Mouse (Mus musculus): ENCODE data around the gene Tmc7.

Tmc7 gene

GRCm38 (mm10) chr7:118584257-118584907, at the start of gene Tmc7:
Gene Tmc7, minus strand, starts transcription at chr7:118584736.
- in situ Hi-C loops (cut with MboI, MseI) = no loop called here

- in situ Hi-C loops (cut with MboI, MseI) = loop anchor here (10.0 kb wide), 1 partner anchor 1699 kb away; no protein-coding TSS in a partner anchor
Measured at GRCm38 (mm10) chr7:118633951-118634350, 49.4 kb upstream of the Tmc7 start.

- in situ Hi-C loops (cut with MboI, MseI) = loop anchor here (10.0 kb wide), 1 partner anchor 1698 kb away; no protein-coding TSS in a partner anchor
Measured at GRCm38 (mm10) chr7:118633094-118633493, 48.6 kb upstream of the Tmc7 start.

- in situ Hi-C loops (cut with MboI, MseI) = no loop called here
Measured at GRCm38 (mm10) chr7:118627550-118628298, 43.2 kb upstream of the Tmc7 start.

- in situ Hi-C loops (cut with MboI, MseI) = no loop called here
Measured at GRCm38 (mm10) chr7:118621094-118621493, 36.6 kb upstream of the Tmc7 start.

GRCm38 (mm10) chr7:118620243-118620906, 35.8 kb upstream of the Tmc7 start:
- in situ Hi-C loops (cut with MboI, MseI) = no loop called here

GRCm38 (mm10) chr7:118618104-118618503, 33.6 kb upstream of the Tmc7 start:
- in situ Hi-C loops (cut with MboI, MseI) = no loop called here

- in situ Hi-C loops (cut with MboI, MseI) = no loop called here
Measured at GRCm38 (mm10) chr7:118614076-118614475, 29.5 kb upstream of the Tmc7 start.

GRCm38 (mm10) chr7:118611933-118612332, 27.4 kb upstream of the Tmc7 start:
- in situ Hi-C loops (cut with MboI, MseI) = no loop called here

GRCm38 (mm10) chr7:118611185-118611749, 26.7 kb upstream of the Tmc7 start:
- in situ Hi-C loops (cut with MboI, MseI) = no loop called here

GRCm38 (mm10) chr7:118610721-118611120, 26.2 kb upstream of the Tmc7 start:
- in situ Hi-C loops (cut with MboI, MseI) = no loop called here

- in situ Hi-C loops (cut with MboI, MseI) = no loop called here
Measured at GRCm38 (mm10) chr7:118609815-118610214, 25.3 kb upstream of the Tmc7 start.

GRCm38 (mm10) chr7:118604842-118605241, 20.3 kb upstream of the Tmc7 start:
- in situ Hi-C loops (cut with MboI, MseI) = no loop called here

GRCm38 (mm10) chr7:118599954-118600631, 15.6 kb upstream of the Tmc7 start:
- in situ Hi-C loops (cut with MboI, MseI) = no loop called here

GRCm38 (mm10) chr7:118597201-118597600, 12.7 kb upstream of the Tmc7 start, which contains the start of gene Tmc5:
Gene Tmc5, plus strand, starts transcription at chr7:118597297.
- in situ Hi-C loops (cut with MboI, MseI) = no loop called here

- in situ Hi-C loops (cut with MboI, MseI) = no loop called here
Measured at GRCm38 (mm10) chr7:118596271-118596670, 11.7 kb upstream of the Tmc7 start.

GRCm38 (mm10) chr7:118595228-118595627, 10.7 kb upstream of the Tmc7 start:
- in situ Hi-C loops (cut with MboI, MseI) = no loop called here

- in situ Hi-C loops (cut with MboI, MseI) = no loop called here
Measured at GRCm38 (mm10) chr7:118594611-118595010, 10.1 kb upstream of the Tmc7 start.

GRCm38 (mm10) chr7:118593567-118594407, 9.3 kb upstream of the Tmc7 start:
- in situ Hi-C loops (cut with MboI, MseI) = no loop called here

GRCm38 (mm10) chr7:118592146-118592545, 7.6 kb upstream of the Tmc7 start:
- in situ Hi-C loops (cut with MboI, MseI) = no loop called here
